Mouse (Mus musculus): ENCODE measurements around the gene Tmprss6. TPM values are rescaled to one million over a fixed set of nuclear protein-coding genes. Genes with fewer than 3 reads are reported as not detected.

The Tmprss6 gene
- total RNA-seq, 2 experiments from 2014 or later = not detected

GRCm38 (mm10) chr15:78429871-78430622 is 38.4 kb downstream of the Tmprss6 start:
- DNase-seq (ENCODE audit: low spot score in 2 of 2) = no peak
- intact Hi-C loops (cut with DNase I) = loop anchor here (10.0 kb wide), 1 partner anchor 445 kb away; no protein-coding TSS in a partner anchor

- DNase-seq (ENCODE audit: low spot score in 2 of 2) = no peak
- intact Hi-C loops (cut with DNase I) = loop anchor here (10.0 kb wide), 1 partner anchor 444 kb away; no protein-coding TSS in a partner anchor
These were observed 39.3 kb downstream of the Tmprss6 start for GRCm38 (mm10) chr15:78429139-78429459.

GRCm38 (mm10) chr15:78428391-78429138 is 39.9 kb downstream of the Tmprss6 start, which contains the start of gene Kctd17:
TSS of gene Kctd17 (plus strand) at chr15:78428564.
- intact Hi-C loops (cut with DNase I) = loop anchor here (10.0 kb wide), 1 partner anchor 444 kb away; no protein-coding TSS in a partner anchor
- DNase-seq (ENCODE audit: low spot score in 2 of 2) = peak; percentile 83 to 84

- DNase-seq (ENCODE audit: low spot score in 2 of 2) = no peak
- intact Hi-C loops (cut with DNase I) = loop anchor here (10.0 kb wide), 1 partner anchor 440 kb away; no protein-coding TSS in a partner anchor
These were observed 43.2 kb downstream of the Tmprss6 start for GRCm38 (mm10) chr15:78425230-78425629.

GRCm38 (mm10) chr15:78424507-78424906 is 43.9 kb downstream of the Tmprss6 start:
- no peak for DNase-seq (ENCODE audit: low spot score in 2 of 2)
- intact Hi-C loops (cut with DNase I) = loop anchor here (5.0 to 10.0 kb wide), 3 partner anchors 167 to 440 kb away; no protein-coding TSS in a partner anchor

GRCm38 (mm10) chr15:78422046-78422956 is 46.1 kb downstream of the Tmprss6 start:
- intact Hi-C loops (cut with DNase I) = loop anchor here (2.0 to 10.0 kb wide), 4 partner anchors 68 to 438 kb away; no protein-coding TSS in a partner anchor
- peak; percentile 81 to 87 for DNase-seq (ENCODE audit: low spot score in 2 of 2)

GRCm38 (mm10) chr15:78420395-78420794 is 48.0 kb downstream of the Tmprss6 start:
- DNase-seq (ENCODE audit: low spot score in 2 of 2) = no peak
- intact Hi-C loops (cut with DNase I) = loop anchor here (5.0 to 10.0 kb wide), 3 partner anchors 163 to 436 kb away; no protein-coding TSS in a partner anchor

- no peak for DNase-seq (ENCODE audit: low spot score in 2 of 2)
- intact Hi-C loops (cut with DNase I) = no loop called here
These were observed 51.5 kb downstream of the Tmprss6 start for GRCm38 (mm10) chr15:78416937-78417336.

GRCm38 (mm10) chr15:78414157-78414556 is 54.3 kb downstream of the Tmprss6 start:
- intact Hi-C loops (cut with DNase I) = no loop called here
- DNase-seq (ENCODE audit: low spot score in 2 of 2) = no peak

- intact Hi-C loops (cut with DNase I) = no loop called here
These were observed 54.7 kb downstream of the Tmprss6 start for GRCm38 (mm10) chr15:78413719-78414117.

GRCm38 (mm10) chr15:78413083-78413718 is 55.2 kb downstream of the Tmprss6 start:
- DNase-seq (ENCODE audit: low spot score in 2 of 2) = no peak

More at GRCm38 (mm10) chr15:78413719-78414117, 54.7 kb downstream of the Tmprss6 start:
- no peak for DNase-seq (ENCODE audit: low spot score in 2 of 2)

GRCm38 (mm10) chr15:78409570-78410052 is 58.8 kb downstream of the Tmprss6 start:
- intact Hi-C loops (cut with DNase I) = no loop called here
- DNase-seq (ENCODE audit: low spot score in 2 of 2) = no peak

More at GRCm38 (mm10) chr15:78413083-78413718, 55.2 kb downstream of the Tmprss6 start:
- intact Hi-C loops (cut with DNase I) = no loop called here

- peak; percentile 86 to 87 for DNase-seq (ENCODE audit: low spot score in 2 of 2)
- intact Hi-C loops (cut with DNase I) = no loop called here
These were observed 62.0 kb downstream of the Tmprss6 start, which contains the start of gene Mpst for GRCm38 (mm10) chr15:78406293-78406934. TSS of gene Mpst (plus strand) at chr15:78406416.

- intact Hi-C loops (cut with DNase I) = no loop called here
- DNase-seq (ENCODE audit: low spot score in 2 of 2) = peak; percentile 85 to 97
These were observed 62.8 kb downstream of the Tmprss6 start, which contains the start of gene Tst for GRCm38 (mm10) chr15:78405517-78406211. TSS of gene Tst (minus strand) at chr15:78405907.

- no peak for DNase-seq (ENCODE audit: low spot score in 2 of 2)
These were observed 63.3 kb downstream of the Tmprss6 start for GRCm38 (mm10) chr15:78405098-78405497.

GRCm38 (mm10) chr15:78403896-78404295 is 64.5 kb downstream of the Tmprss6 start:
- intact Hi-C loops (cut with DNase I) = no loop called here
- DNase-seq (ENCODE audit: low spot score in 2 of 2) = peak in 1 of 2 experiments; percentile 20

More at GRCm38 (mm10) chr15:78405098-78405497, 63.3 kb downstream of the Tmprss6 start:
- intact Hi-C loops (cut with DNase I) = no loop called here

- intact Hi-C loops (cut with DNase I) = no loop called here
- DNase-seq (ENCODE audit: low spot score in 2 of 2) = no peak
These were observed 65.1 kb downstream of the Tmprss6 start for GRCm38 (mm10) chr15:78403301-78403741.
